ENCODE assay signal across 12 mouse cellular contexts in the genomic region with DNA sequence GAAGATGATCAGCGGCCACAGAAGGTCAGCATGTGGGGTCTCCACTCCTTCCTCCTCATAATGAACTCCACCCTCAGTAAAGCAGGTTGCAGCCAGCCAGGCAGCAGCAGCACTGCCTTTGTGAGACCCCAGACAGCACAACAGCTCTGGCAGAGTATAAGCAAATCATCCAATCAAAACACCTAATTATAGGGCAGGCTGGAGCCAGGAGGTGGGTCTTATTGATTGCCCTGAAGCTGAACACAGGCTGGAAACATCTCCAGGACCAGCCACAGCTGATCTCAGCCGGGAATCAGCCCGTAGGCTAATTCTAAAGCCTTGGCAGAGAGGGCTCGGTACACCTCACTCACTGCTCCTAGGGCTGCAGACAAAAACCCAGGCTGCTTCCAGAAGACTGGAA.
DNase-seq lines count a peak whose midpoint lies in the region; ATAC-seq lines count a peak whose summit lies in the region.
"Had no signal": no experiment of that assay in that cellular context is flagged by ENCODE, and none has a peak within 500 bp of the region (broad histone marks: within the 10 kb centered on the region; RNA-seq: fewer than 3 reads in every experiment).

No protein-coding gene starts in this region.

- DNase-seq in neural tube, embryonic 11.5 days (ENCODE audit: low spot score), result peak; percentile 36
- DNase-seq in neural tube, embryonic 10.5 days (ENCODE audit: extremely low spot score, low spot score), result no peak
- no peak for DNase-seq in spleen, postnatal 10 days (ENCODE audit: low spot score in 2 of 2)
- DNase-seq: gastrocnemius, postnatal 25 days; heart, postnatal 10 days; kidney, adult 18-20 months; lung, embryonic 14.5 days; thymus, adult 18-20 months had no signal

- H3K4me2 ChIP-seq in neural tube, embryonic 11.5 days (ENCODE audit: low read depth), result no peak overlapping the region
- H3K4me2 ChIP-seq in hindbrain, embryonic 13.5 days, result no peak overlapping the region
- H3K4me2 ChIP-seq in midbrain, embryonic 15.5 days, result no peak overlapping the region
- H3K4me2 ChIP-seq: lung, embryonic 14.5 days had no signal

- H3K4me1 ChIP-seq in neural tube, embryonic 11.5 days (ENCODE audit: control insufficient read depth, insufficient read depth, low read length), result no peaks in the 10 kb centered on the region
- peaks cover 45% of the 10 kb centered on the region for H3K4me1 ChIP-seq in hindbrain, embryonic 13.5 days (replicated peaks)
- peaks cover 19% of the 10 kb centered on the region; the same call in 1 of the 2 replicates for H3K4me1 ChIP-seq in midbrain, embryonic 15.5 days

- H3K9me3 ChIP-seq in neural tube, embryonic 11.5 days (ENCODE audit: control insufficient read depth, low read length), result no peaks in the 10 kb centered on the region
- H3K9me3 ChIP-seq in hindbrain, embryonic 13.5 days, result no peaks in the 10 kb centered on the region
- no peaks in the 10 kb centered on the region for H3K9me3 ChIP-seq in midbrain, embryonic 15.5 days

- H3K27me3 ChIP-seq in neural tube, embryonic 11.5 days (ENCODE audit: control insufficient read depth, insufficient read depth, low read length), result no peaks in the 10 kb centered on the region
- no peaks in the 10 kb centered on the region for H3K27me3 ChIP-seq in hindbrain, embryonic 13.5 days
- no peaks in the 10 kb centered on the region for H3K27me3 ChIP-seq in midbrain, embryonic 15.5 days (replicated peaks)

- no peaks in the 10 kb centered on the region for H3K36me3 ChIP-seq in neural tube, embryonic 11.5 days (ENCODE audit: control insufficient read depth, insufficient read depth, low read length)
- H3K36me3 ChIP-seq in hindbrain, embryonic 13.5 days, result no peaks in the 10 kb centered on the region
- H3K36me3 ChIP-seq in midbrain, embryonic 15.5 days (replicated peaks), result no peaks in the 10 kb centered on the region

- H3K27ac ChIP-seq in neural tube, embryonic 11.5 days (ENCODE audit: low read depth, low read length), result no peak overlapping the region
- H3K27ac ChIP-seq in hindbrain, embryonic 13.5 days, result peak overlapping the region; percentile 69
- H3K27ac ChIP-seq in midbrain, embryonic 15.5 days, result peak overlapping the region; percentile 66

- ATAC-seq in neural tube, embryonic 11.5 days (ENCODE audit: insufficient read depth, low FRiP score, low TSS enrichment), result no peak
- ATAC-seq in hindbrain, embryonic 13.5 days (ENCODE audit: low FRiP score), result 0 out of 2 replicates have a peak, but pooled peaks have one; percentile 31
- ATAC-seq in midbrain, embryonic 15.5 days (replicated peaks), result peak; percentile 29; the same call in 1 of the 2 replicates
- no peak for ATAC-seq in megakaryocyte-erythroid progenitor cell, adult 5-6 weeks (replicated peaks; ENCODE audit: low FRiP score, low TSS enrichment, poor library complexity, severe bottlenecking)
- no peak for ATAC-seq in erythroblast, adult 5-6 weeks (replicated peaks; ENCODE audit: low FRiP score, poor library complexity, severe bottlenecking)

- WGBS in neural tube, embryonic 11.5 days, result 60% methylated on average over 4 of the region's 4 CpGs
- 37% methylated on average over 4 of the region's 4 CpGs for WGBS in hindbrain, embryonic 13.5 days
- WGBS in midbrain, embryonic 15.5 days, result 26% methylated on average over 4 of the region's 4 CpGs

- no peak overlapping the region for H3K4me3 ChIP-seq in neural tube, embryonic 11.5 days (ENCODE audit: low read depth, low read length)
- H3K4me3 ChIP-seq in hindbrain, embryonic 13.5 days, result no peak overlapping the region
- H3K4me3 ChIP-seq in midbrain, embryonic 15.5 days, result no peak overlapping the region

- H3K9ac ChIP-seq in neural tube, embryonic 11.5 days (ENCODE audit: low read length), result no peak overlapping the region
- peak overlapping the region; percentile 58; the same call in 1 of the 2 replicates for H3K9ac ChIP-seq in hindbrain, embryonic 13.5 days
- no peak overlapping the region for H3K9ac ChIP-seq in midbrain, embryonic 15.5 days
- H3K9ac ChIP-seq: lung, embryonic 14.5 days had no signal

Comparison
In these comparisons a context has a peak if more than half of its experiments do, and no peak if none do; other contexts are left out.
1. ATAC-seq: peak in hindbrain, embryonic 13.5 days (single experiment) and midbrain, embryonic 15.5 days (single experiment); none in neural tube, embryonic 11.5 days (single experiment), megakaryocyte-erythroid progenitor cell, adult 5-6 weeks (single experiment) and erythroblast, adult 5-6 weeks (single experiment).